Mouse (Mus musculus) MEL (cell line): Measurements from ENCODE around the gene Pkdcc.

Experiments
- CTCF ChIP-seq, 3 experiments: IDR thresholded peaks in 2 of 3; conservative IDR thresholded peaks in 1 of 3; 2 replicates each; pipeline ENCODE4 v1.5.1; 2011 to 2012; ENCODE audit warnings: low read length in 3 of 3, low read depth in 2 of 3, mild to moderate bottlenecking in 2 of 3, improper control_type of control experiment in 1 of 3, inconsistent platforms in 1 of 3, mixed read lengths in 1 of 3, moderate library complexity in 1 of 3; ENCODE audit not compliant: control insufficient read depth in 1 of 3, insufficient read depth in 1 of 3, poor library complexity in 1 of 3, severe bottlenecking in 1 of 3
- EP300 ChIP-seq, 2 experiments: IDR thresholded peaks; 2 replicates each; pipeline ENCODE4 v1.6.1; 2011; ENCODE audit warnings: improper control_type of control experiment in 2 of 2, low read length in 2 of 2, low read depth in 1 of 2, mild to moderate bottlenecking in 1 of 2
- MAZ ChIP-seq: IDR thresholded peaks from 2 replicates; pipeline ENCODE4 v1.6.1; 2012; ENCODE audit warnings: low read depth, mild to moderate bottlenecking, inconsistent platforms, low read length, improper control_type of control experiment
- MEF2A ChIP-seq: IDR thresholded peaks from 2 replicates; pipeline ENCODE4 v1.6.1; 2014; ENCODE audit warnings: low read depth, mild to moderate bottlenecking, inconsistent platforms, low read length, improper control_type of control experiment; ENCODE audit not compliant: poor library complexity, insufficient replicate concordance, severe bottlenecking; ENCODE audit errors: extremely low read depth
- MXI1 ChIP-seq: IDR thresholded peaks from 2 replicates; pipeline ENCODE4 v1.6.1; 2011; ENCODE audit warnings: mild to moderate bottlenecking, low read depth, low read length, improper control_type of control experiment
- POLR2AphosphoS5 ChIP-seq: IDR thresholded peaks from 2 replicates; pipeline ENCODE4 v1.6.1; 2012; ENCODE audit warnings: low read depth, borderline replicate concordance, mild to moderate bottlenecking, inconsistent platforms, low read length, moderate library complexity, mixed read lengths
- SIN3A ChIP-seq: IDR thresholded peaks from 2 replicates; pipeline ENCODE4 v1.6.1; 2012; ENCODE audit warnings: low read length, improper control_type of control experiment, inconsistent platforms

DNA sequence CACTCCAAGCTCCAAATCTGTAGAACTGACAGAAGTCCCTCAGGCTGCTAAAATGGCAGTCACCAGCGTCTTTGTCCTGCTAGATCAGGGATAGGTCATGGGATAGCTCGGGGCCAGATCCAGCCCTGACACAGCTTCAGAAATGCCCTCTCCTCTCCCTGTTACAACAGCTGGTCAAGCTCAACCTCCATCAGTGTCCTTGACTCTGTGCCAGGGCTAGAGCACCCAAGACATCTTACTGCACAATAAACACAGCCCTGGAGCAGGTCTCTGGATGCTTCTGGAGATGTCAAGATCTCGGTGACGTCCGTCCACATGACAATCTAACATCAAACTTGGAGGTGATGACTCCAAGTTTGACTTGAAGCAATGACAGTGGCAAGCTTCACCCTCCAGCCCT is 48.9 kb upstream of the Pkdcc start:
- TF ChIP-seq MAZ: no peak
- no peak for TF ChIP-seq MEF2A
- TF ChIP-seq CTCF (IDR thresholded peaks at IDR 0.05 in 2 of 3, conservative IDR thresholded peaks at IDR 0.05 in 1 of 3; ENCODE audit: control insufficient read depth in 1 of 3, insufficient read depth in 1 of 3, low read depth in 2 of 3, low read length in 3 of 3, poor library complexity in 1 of 3, severe bottlenecking in 1 of 3): no peak
- TF ChIP-seq SIN3A: no peak
- no peak for TF ChIP-seq POLR2AphosphoS5
- no peak for TF ChIP-seq MXI1
- TF ChIP-seq EP300 (IDR thresholded peaks at IDR 0.05; ENCODE audit: low read depth in 1 of 2, low read length in 2 of 2): no peak
